Mouse (Mus musculus) erythroblast, adult 5-6 weeks (primary cell): Measurements from ENCODE around the gene Ap1s2. TPM values are rescaled to one million over a fixed set of nuclear protein-coding genes. Genes with fewer than 3 reads are reported as not detected.
A peak's percentile ranks its signal among the peaks of the same experiment; 100 is the strongest.

Experiments used
- ATAC-seq: replicated peaks from 2 replicates; pipeline ENCODE4 v1.8.0; 2016; ENCODE audit warnings: moderate number of reproducible peaks, mild to moderate bottlenecking, moderate TSS enrichment, inconsistent platforms; ENCODE audit not compliant: poor library complexity, low FRiP score, severe bottlenecking
- total RNA-seq, 2 experiments: library from RNA; stranded (forward) in 1 of 2; stranded (reverse) in 1 of 2; fragments of 150-400 nt in 1 of 2; fragments of 200-764, 138-1000 nt in 1 of 2; gene quantifications; 2 replicates each; pipeline versions ENCODE4 v1.2.3 to v1.2.4; 2015 to 2017; ENCODE audit warnings: low replicate concordance in 2 of 2

Ap1s2 gene
- total RNA-seq (2015; ENCODE audit: low replicate concordance) (45.4 and 45.5 TPM in 2 replicates), total RNA-seq (2017; ENCODE audit: low replicate concordance) (18.4 and 20.2 TPM in 2 replicates)

DNA sequence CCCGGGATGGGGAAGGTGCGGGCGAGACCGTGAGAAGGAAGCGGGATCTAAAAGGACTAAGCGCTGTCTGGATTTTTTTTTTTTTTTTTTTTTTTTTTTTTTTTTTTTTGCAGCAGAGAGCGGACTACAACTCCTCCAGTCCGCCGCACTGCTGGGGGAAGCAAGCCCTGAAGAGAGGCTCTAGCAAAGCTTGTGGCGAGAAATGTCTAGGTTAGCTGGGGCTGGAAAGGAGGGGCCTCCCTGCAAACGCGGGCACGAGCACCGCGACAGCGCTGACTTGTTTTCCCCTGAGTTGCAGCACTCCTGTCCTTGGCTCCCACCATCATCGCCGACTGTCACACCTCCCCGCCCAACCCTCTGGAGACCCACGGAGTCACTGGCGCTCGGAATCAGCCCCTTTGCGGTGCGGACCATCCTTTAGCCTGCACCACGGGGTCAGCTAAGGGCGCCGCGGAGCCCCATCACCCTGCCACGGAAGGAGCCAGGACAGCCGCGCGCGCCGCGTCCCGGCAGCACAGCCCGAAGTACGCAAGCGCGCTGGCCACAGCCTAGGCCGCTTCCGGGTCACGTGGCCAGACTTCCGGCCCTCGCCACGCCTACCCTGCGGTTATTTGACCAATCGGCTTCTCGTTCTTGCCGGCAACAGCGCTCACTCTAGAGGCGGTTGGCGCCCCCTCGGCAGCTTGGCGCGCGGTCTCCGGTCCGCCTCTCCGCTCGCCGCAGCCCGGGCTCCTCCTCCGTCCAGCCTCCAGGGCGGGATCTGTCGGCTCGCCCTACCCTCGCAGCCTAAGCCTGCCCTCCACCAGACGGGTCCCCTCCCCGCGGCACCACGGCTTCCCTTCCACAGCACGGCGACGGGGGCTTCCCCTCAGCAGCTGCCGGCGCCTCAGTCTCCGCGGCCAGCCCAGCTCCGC, at the start of gene Ap1s2:
Gene Ap1s2, plus strand, starts transcription at position 681 of the 914 bp plus-strand sequence.
- ATAC-seq = peak; percentile 99

GRCm38 (mm10) chrX:163867711-163868379, 41.0 kb upstream of the Ap1s2 start:
- ATAC-seq = no peak

- ATAC-seq = no peak
These were observed 40.0 kb upstream of the Ap1s2 start for GRCm38 (mm10) chrX:163868659-163869278.

GRCm38 (mm10) chrX:163875932-163876331, 32.9 kb upstream of the Ap1s2 start:
- no peak for ATAC-seq

DNA sequence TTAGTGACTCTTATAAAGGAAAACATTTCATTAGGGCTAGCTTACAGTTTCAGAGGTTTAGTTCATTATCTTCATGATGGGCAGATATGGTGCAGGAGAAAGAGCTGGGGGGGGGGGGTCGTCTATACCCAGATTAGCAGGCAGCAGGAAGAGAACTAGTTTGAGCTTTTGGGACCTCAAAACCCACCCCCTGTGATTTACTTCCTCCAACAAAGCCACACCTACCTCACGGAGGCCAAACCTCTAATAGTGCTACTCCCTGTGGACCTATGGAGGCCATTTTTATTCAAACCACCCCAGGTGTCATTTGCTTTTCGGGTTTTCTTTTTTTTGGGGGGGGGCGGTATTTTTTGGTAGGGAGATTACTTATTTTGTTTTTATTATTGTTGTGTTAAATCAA, 32.2 kb upstream of the Ap1s2 start:
- ATAC-seq = no peak

DNA sequence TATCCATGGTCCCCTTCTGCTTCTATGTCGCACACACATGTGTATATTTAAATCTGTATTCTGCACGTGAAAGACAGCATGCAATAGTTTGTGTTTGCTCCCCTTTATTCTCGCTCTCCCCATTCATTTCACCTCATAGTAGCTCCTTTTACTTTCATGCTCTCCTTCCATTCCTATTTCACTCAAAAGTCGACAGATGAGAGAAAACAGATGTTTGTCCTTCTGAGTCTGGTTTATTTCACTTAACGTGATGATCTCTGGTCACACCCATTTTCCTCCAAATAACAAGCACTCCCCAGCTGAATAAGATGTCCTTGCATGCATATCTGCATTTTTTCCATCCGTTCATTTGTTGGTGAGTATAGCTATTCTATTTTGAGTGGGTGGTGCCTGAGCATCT, 29.8 kb upstream of the Ap1s2 start:
- ATAC-seq = no peak

GRCm38 (mm10) chrX:163879461-163879860, 29.4 kb upstream of the Ap1s2 start:
- ATAC-seq = no peak

GRCm38 (mm10) chrX:163885539-163885981, 23.3 kb upstream of the Ap1s2 start:
- ATAC-seq = no peak

GRCm38 (mm10) chrX:163897354-163897753, 11.5 kb upstream of the Ap1s2 start:
- ATAC-seq = no peak

GRCm38 (mm10) chrX:163899431-163900020, 9.3 kb upstream of the Ap1s2 start:
- no peak for ATAC-seq

DNA sequence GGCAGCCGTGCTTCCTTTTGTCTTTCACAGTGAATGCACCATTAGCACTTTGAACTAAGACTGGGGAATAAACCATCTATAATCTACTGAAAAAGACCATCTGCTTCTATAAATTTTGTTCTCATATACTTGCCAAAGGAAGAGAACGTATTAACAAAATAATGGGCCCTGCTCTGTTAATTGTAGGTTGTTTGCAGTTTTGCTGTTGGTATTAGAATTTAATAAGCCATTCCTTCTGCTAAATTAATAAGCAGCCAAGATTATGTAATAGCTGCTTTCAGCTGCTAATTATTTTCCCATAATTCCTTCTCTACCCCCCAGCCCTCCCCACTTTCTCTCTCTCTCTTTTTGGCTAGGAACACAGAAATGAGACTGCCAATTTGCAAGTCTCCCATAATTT, 2.0 kb upstream of the Ap1s2 start:
- no peak for ATAC-seq

- peak; percentile 8; the same call in 1 of the 2 replicates for ATAC-seq
These were observed 847 bp upstream of the Ap1s2 start for GRCm38 (mm10) chrX:163908003-163908336.

DNA sequence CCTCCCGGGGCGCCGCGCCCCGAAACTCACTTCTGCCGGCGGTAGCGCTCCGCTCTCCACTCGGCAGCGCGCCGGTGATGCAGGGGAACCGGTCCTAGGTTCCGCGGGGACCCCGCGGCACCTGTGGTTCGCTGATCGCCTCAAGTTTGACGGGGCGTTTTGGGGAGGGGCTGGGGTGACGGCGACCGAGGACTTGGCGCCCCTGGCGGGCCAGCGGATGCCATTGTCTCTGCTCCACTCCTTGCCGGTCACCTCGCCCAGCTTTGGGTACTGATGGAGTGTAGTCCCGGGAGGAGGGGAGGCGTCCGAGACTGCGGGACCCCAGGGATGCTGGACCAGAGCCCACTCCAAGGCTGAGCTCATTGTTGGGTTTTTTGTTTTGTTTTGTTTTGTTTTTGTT, 564 bp downstream of the Ap1s2 start:
- no peak for ATAC-seq

DNA sequence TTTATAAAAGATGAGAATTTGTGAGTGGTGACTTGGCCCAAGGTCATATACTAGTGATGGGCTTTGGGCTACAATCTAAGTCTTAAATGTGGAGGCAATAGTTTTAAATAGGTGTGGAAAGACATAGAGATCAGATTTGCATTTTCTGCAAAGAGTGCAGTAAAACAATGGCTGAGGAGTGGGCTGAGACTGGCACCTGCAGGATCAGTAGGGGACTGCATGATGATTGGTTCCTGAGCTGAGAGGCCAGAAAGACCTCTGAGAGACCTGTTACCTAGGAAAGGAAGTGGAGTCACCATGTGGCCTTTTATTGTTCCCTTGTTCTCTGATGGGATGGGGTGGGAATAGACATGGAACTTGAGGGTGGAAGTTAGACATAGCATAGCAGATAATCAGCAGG, 4.0 kb downstream of the Ap1s2 start:
- no peak for ATAC-seq

DNA sequence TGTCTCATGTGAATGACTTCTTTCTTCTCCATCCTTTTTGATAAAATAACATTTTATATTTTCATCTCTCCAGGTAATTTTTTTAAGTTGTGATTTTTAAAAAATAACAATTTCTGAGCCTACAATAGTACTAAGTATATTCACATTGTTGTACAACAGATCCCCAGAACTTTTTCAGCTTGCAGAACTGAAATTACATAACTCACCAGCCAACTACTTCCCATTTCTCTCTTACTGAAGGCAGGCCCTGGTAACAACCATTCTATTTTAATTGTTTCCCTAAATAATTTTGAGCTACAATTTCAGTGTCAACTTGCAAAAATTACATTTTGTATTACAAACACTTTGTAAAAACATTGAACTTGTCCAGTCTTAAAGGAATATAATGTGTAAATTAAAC, 20.7 kb downstream of the Ap1s2 start:
- no peak for ATAC-seq

DNA sequence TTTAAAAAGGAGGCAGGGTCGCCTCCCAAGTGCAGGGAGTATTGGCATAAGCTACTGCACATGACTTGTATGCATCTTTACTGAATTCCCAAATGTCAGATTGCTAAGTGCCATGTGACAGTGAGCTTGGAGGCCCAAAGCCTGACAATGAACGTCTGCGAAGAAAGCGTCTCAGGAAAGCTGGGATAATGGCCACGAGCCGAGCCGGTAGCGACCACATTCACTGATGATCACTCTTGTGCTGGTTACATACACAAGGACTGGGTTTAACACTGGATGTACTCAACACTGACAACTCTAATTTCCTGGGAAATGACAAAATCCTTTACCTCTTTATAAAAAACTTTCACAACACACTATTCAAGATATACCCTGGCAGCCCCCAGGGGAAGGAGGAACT, 25.9 kb downstream of the Ap1s2 start:
- ATAC-seq = no peak

DNA sequence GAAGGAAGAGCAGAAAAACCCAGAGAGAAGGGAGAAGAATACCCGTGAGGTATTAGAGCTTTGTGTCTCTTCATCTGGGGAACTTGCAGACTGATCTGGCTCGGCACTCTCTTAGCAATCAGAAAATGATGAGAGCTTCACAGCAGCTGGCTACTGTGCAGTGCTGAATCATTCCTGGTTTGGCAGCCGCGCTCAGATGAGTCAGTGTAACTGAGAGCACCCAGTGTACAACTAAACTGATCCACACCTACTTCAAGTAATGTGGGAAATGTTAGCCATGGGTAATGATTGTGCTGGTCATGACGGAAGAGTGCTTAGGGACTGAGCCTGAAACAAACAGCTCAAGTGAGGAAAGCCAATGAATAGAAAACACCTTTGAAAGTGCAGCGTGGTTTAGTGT, 29.8 kb downstream of the Ap1s2 start:
- ATAC-seq = no peak

GRCm38 (mm10) chrX:163944381-163944780, 35.6 kb downstream of the Ap1s2 start:
- ATAC-seq = no peak

DNA sequence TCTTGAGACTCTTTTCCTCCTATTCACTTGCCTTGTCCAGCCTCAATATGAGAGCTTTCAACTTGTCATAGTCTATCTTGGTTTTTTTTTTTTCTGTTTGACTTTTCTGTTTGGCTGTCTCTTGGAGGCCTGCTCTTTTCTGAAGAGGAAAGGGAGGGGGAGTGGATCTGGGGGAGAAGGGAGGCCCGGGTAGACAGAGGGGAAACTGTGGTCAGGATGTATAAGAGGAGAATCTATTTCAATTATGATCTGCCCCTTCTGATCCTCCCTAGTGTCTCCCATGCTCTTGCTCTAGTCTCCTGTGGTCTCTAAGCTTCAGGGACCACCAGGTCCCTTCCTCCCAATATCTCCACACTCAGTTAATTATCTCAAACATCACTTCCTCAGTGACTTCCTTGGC, 42.8 kb downstream of the Ap1s2 start:
- no peak for ATAC-seq

- peak; percentile 28 for ATAC-seq
These were observed 48.6 kb downstream of the Ap1s2 start for GRCm38 (mm10) chrX:163957381-163957780.
